Mouse (Mus musculus) liver, embryonic 11.5 days (tissue): ENCODE measurements around the gene Fam213a. TPM values are rescaled to one million over a fixed set of nuclear protein-coding genes. Genes with fewer than 3 reads are reported as not detected.

Experiments used
- ATAC-seq: fragments of 200-750 bp; cut with Nextera tagmentation; replicated peaks from 2 replicates; pipeline ENCODE4 v1.8.0; 2017; ENCODE audit warnings: moderate number of reproducible peaks, mild to moderate bottlenecking, moderate TSS enrichment, moderate library complexity; ENCODE audit not compliant: low FRiP score
- DNase-seq: peaks from one replicate; pipeline ENCODE4 v3.0.0-alpha.2; 2017; ENCODE audit warnings: low spot score
- H3K27ac ChIP-seq: fragments of 300-500 bp; sonication (generic); 2 replicates; pipeline ENCODE4 v1.5.1; 2014; ENCODE audit warnings: mild to moderate bottlenecking, low read depth, low read length, control low read depth
- H3K27me3 ChIP-seq: fragments of 300-500 bp; sonication (generic); replicated peaks from 2 replicates; pipeline ENCODE4 v1.6.1; 2014; ENCODE audit warnings: low read length, mixed read lengths; ENCODE audit not compliant: control insufficient read depth, insufficient read depth
- H3K36me3 ChIP-seq: fragments of 300-500 bp; sonication (generic); 2 replicates; pipeline ENCODE4 v1.6.1; 2014; ENCODE audit warnings: mild to moderate bottlenecking, low read length, moderate library complexity, mixed read lengths; ENCODE audit not compliant: control insufficient read depth, insufficient read depth
- H3K4me1 ChIP-seq: fragments of 300-500 bp; sonication (generic); replicated peaks from 2 replicates; pipeline ENCODE4 v1.6.1; 2014; ENCODE audit warnings: low read length, mixed read lengths; ENCODE audit not compliant: control insufficient read depth, insufficient read depth
- H3K4me2 ChIP-seq: fragments of 300-500 bp; sonication (generic); 2 replicates; pipeline ENCODE4 v1.6.1; 2014; ENCODE audit warnings: mild to moderate bottlenecking, control low read depth, moderate library complexity
- H3K4me3 ChIP-seq: fragments of 300-500 bp; sonication (generic); 2 replicates; pipeline ENCODE4 v1.5.1; 2014; ENCODE audit warnings: low read depth, low read length, control low read depth
- H3K9ac ChIP-seq: fragments of 300-500 bp; sonication (generic); 2 replicates; pipeline ENCODE4 v1.6.1; 2014; ENCODE audit warnings: low read depth, low read length, control low read depth
- H3K9me3 ChIP-seq: fragments of 300-500 bp; sonication (generic); 2 replicates; pipeline ENCODE4 v1.6.1; 2016; ENCODE audit warnings: low read length, inconsistent platforms, mixed read lengths; ENCODE audit not compliant: control insufficient read depth
- WGBS: fragments of 180-500 bp; shearing (Covaris S2); extraction: QIAGEN DNeasy Blood & Tissue Kit; methylation state at CpG from one replicate; pipeline ENCODE4 v1.1.7; 2014; 5-methylcytosine and 5-hydroxymethylcytosine counted together
- polyA plus RNA-seq: library from polyadenylated mRNA; unstranded; fragments of >200 nt; fragmentation: Nextera tagmentation; extraction: Ambion mirVana; gene quantifications from 2 replicates; pipeline ENCODE4 v1.2.1, GENCODE M21; 2014

The Fam213a gene
- polyA plus RNA-seq, 1 experiment from 2014 or later = 84.8 TPM

DNA sequence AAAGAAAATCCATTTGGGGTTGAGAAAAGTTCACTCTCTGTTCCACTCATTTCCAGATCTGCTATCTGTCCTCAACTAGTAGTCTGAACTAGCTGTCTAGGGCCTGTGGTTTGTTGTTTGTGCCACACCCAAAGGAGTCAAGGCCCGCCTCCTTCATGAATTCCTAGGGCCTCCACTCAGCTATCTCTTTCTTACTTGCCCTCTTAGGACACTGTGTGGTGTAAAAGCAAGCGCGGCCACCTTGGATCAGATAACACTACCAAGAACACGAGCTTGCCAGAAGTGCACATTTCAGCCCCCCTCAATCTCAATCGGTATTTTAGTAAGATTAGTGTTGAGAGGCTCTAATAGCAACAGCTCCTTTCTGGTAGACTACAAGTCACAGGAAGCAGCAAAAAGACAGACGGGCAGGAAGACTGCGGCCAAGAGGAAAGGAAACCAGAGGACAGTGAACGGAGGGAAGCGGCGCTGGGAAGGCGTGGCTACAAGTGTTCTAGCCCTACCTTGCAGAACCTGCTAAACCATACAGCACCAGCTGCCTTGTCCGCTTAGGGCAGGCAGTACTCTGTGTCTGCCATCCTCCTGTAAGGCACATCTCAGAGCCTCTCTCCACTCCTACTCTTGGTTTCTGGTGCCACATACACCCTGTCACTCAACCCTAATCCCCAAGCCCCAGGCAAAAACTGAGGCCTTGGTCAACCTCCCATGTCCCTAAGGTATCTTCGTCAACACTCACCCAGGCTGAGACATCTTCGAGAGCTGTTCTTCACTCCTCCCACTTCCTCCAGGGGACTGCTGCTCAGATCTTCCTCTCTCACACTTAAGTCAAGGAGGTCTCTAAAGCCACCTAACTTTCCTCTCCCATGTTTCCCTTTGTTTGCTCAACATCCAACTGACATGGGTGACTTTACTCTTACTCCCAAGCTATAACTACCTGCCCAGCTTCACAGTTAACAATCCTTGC, 65.9 kb downstream of the Fam213a start:
- no peak for DNase-seq
- peak; percentile 95 for ATAC-seq
- Histone ChIP-seq H3K9me3 (no peaks in the 10 kb centered on the region), H3K27ac (peak overlapping the region; percentile 86), H3K36me3 (0 out of 2 replicates have a peak, but pooled peaks cover 2% of the 10 kb centered on the region), H3K4me1 (peaks cover 58% of the 10 kb centered on the region), H3K4me3 (peak overlapping the region; percentile 31), H3K4me2 (peak overlapping the region; percentile 68), H3K27me3 (no peaks in the 10 kb centered on the region), H3K9ac (peak overlapping the region; percentile 48)
- WGBS = 30% methylated on average over 14 of the region's 14 CpGs

DNA sequence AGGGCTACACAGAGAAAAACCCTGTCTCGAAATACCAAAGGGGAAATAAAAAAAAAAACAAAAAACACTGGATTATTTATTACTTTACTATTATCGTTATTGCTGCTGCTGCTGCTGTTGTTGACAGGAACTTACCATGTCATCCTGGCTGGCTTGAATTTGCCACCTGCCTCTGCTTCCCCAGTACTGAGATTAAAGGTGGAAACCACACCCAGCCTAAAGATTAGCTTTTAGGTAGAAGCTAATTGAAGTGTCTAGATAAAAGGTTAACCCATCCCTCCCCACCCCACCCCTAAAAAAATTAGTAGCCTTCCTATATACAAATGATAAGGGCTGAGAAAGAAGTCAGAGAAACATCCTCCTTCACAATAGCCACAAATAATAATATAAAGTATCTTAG, 69.8 kb downstream of the Fam213a start:
- H3K36me3 ChIP-seq = 0 out of 2 replicates have a peak, but pooled peaks cover 2% of the 10 kb centered on the region
- H3K4me3 ChIP-seq = no peak overlapping the region
- H3K4me2 ChIP-seq = no peak overlapping the region
- no peak for DNase-seq
- H3K9me3 ChIP-seq = no peaks in the 10 kb centered on the region
- 70% methylated on average over 2 of the region's 2 CpGs for WGBS
- peaks cover 30% of the 10 kb centered on the region for H3K4me1 ChIP-seq
- ATAC-seq = no peak
- no peak overlapping the region for H3K27ac ChIP-seq
- no peak overlapping the region for H3K9ac ChIP-seq
- no peaks in the 10 kb centered on the region for H3K27me3 ChIP-seq

Other genes starting within 250 kb of the Fam213a start
- 0.43 and 0.86 TPM in 2 replicates for gene Sh2d4b, start 120.5 kb downstream of the Fam213a start, polyA plus RNA-seq
- 65.3 and 68.1 TPM in 2 replicates for gene Tspan14, start 47.0 kb downstream of the Fam213a start, polyA plus RNA-seq
- not detected in 2 replicates for gene Dydc2, start 55.4 kb upstream of the Fam213a start, polyA plus RNA-seq
- gene Dydc1, start 59.1 kb upstream of the Fam213a start, polyA plus RNA-seq = not detected in 2 replicates
- gene Mat1a, start 91.2 kb upstream of the Fam213a start, polyA plus RNA-seq = 0.05 and 0.19 TPM in 2 replicates
- gene Sftpa1, start 118.0 kb upstream of the Fam213a start, polyA plus RNA-seq = not detected in 2 replicates
- 6.7 and 8.0 TPM in 2 replicates for gene Mbl1, start 137.7 kb upstream of the Fam213a start, polyA plus RNA-seq
- gene Sftpd, start 171.4 kb upstream of the Fam213a start, polyA plus RNA-seq = 0.08 TPM in 1 of 2 replicates, not detected in the other